Mouse (Mus musculus) heart, postnatal 0 days (tissue): ENCODE measurements around the gene Zfp831. TPM values are rescaled to one million over a fixed set of nuclear protein-coding genes. Genes with fewer than 3 reads are reported as not detected.
A peak's percentile ranks its signal among the peaks of the same experiment; 100 is the strongest.

Source experiments
- ATAC-seq: fragments of 200-750 bp; cut with Nextera tagmentation; 2 replicates; pipeline ENCODE4 v1.8.0; 2017; ENCODE audit warnings: low read depth, moderate number of reproducible peaks, moderate library complexity; ENCODE audit not compliant: insufficient read depth
- DNase-seq: peaks from one replicate; pipeline ENCODE4 v3.0.0-alpha.2; 2016; ENCODE audit warnings: low spot score
- H3K27ac ChIP-seq: fragments of 300-500 bp; sonication (generic); 2 replicates; pipeline ENCODE4 v1.5.1; 2014; ENCODE audit warnings: low read depth, mild to moderate bottlenecking
- H3K27me3 ChIP-seq: fragments of 300-500 bp; sonication (generic); 2 replicates; pipeline ENCODE4 v1.6.1; 2014; ENCODE audit warnings: low read length, mixed read lengths; ENCODE audit not compliant: control insufficient read depth, insufficient read depth
- H3K36me3 ChIP-seq: fragments of 300-500 bp; sonication (generic); replicated peaks from 2 replicates; pipeline ENCODE4 v1.6.1; 2014; ENCODE audit warnings: low read length, mixed read lengths; ENCODE audit not compliant: control insufficient read depth, insufficient read depth
- H3K4me1 ChIP-seq: fragments of 300-500 bp; sonication (generic); 2 replicates; pipeline ENCODE4 v1.6.1; 2014; ENCODE audit warnings: antibody characterized with exemption; ENCODE audit not compliant: control insufficient read depth, insufficient read depth
- H3K4me2 ChIP-seq: fragments of 300-500 bp; sonication (generic); 2 replicates; pipeline ENCODE4 v1.6.1; 2014; ENCODE audit warnings: low read depth, mild to moderate bottlenecking, low read length, moderate library complexity
- H3K4me3 ChIP-seq: fragments of 300-500 bp; sonication (generic); 2 replicates; pipeline ENCODE4 v1.5.1; 2014; ENCODE audit warnings: low read depth, low read length
- H3K9ac ChIP-seq: fragments of 300-500 bp; sonication (generic); replicated peaks from 2 replicates; pipeline ENCODE4 v1.6.1; 2014; ENCODE audit warnings: low read depth, low read length, mixed read lengths
- H3K9me3 ChIP-seq: fragments of 300-500 bp; sonication (generic); replicated peaks from 2 replicates; pipeline ENCODE4 v1.6.1; 2016; ENCODE audit warnings: low read length; ENCODE audit not compliant: control insufficient read depth
- CTCF ChIP-seq: IDR thresholded peaks from 2 replicates; pipeline ENCODE4 v1.5.1; 2016; ENCODE audit warnings: antibody characterized with exemption, control low read depth, low read depth
- EP300 ChIP-seq: IDR thresholded peaks from 2 replicates; pipeline ENCODE4 v1.6.1; 2016; ENCODE audit warnings: antibody characterized with exemption, low read depth
- WGBS: fragments of 180-500 bp; shearing (Covaris S2); extraction: QIAGEN DNeasy Blood & Tissue Kit; methylation state at CpG from one replicate; pipeline ENCODE4 v1.1.7; 2014; 5-methylcytosine and 5-hydroxymethylcytosine counted together
- polyA plus RNA-seq: library from polyadenylated mRNA; unstranded; fragments of >200 nt; fragmentation: Nextera tagmentation; extraction: Ambion mirVana; gene quantifications from 2 replicates; pipeline ENCODE4 v1.2.1, GENCODE M21; 2015
- total RNA-seq: library from RNA; depleted of rRNA; stranded (reverse); fragments of >200 nt; gene quantifications from 2 replicates; pipeline ENCODE4 v1.2.3, GENCODE M21; 2014; ENCODE audit warnings: low replicate concordance

Gene Zfp831
- total and polyA plus RNA-seq, 2 experiments from 2014 or later, result 0.01 TPM; not detected in 1

DNA sequence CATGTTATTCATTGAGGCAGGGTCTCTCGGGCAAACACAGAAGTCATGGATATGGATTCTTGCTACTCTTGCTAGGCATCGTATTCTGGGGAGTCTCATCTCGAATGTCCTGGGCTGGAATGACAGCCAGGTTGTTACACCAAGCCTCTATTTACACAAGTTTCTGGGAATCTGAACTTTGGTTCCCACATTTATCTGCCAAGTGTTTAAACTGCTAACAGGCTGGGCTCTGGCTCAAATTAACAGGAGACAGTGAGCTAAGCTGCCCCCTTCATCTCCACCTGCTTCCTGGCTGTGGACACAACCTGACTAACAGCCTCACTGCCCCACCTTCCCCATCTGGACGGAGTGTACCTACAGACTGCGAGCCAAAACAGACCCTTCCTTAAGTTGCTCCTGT lies 88.6 kb downstream of the Zfp831 start:
- Histone ChIP-seq H3K27ac (no peak overlapping the region), H3K36me3 (no peaks in the 10 kb centered on the region), H3K27me3 (no peaks in the 10 kb centered on the region), H3K9ac (no peak overlapping the region), H3K9me3 (no peaks in the 10 kb centered on the region), H3K4me3 (no peak overlapping the region), H3K4me1 (no peaks in the 10 kb centered on the region), H3K4me2 (no peak overlapping the region)
- no peak for DNase-seq
- 65% methylated on average over 5 of the region's 5 CpGs for WGBS
- ATAC-seq, result no peak
- TF ChIP-seq EP300, result no peak
- TF ChIP-seq CTCF, result no peak

DNA sequence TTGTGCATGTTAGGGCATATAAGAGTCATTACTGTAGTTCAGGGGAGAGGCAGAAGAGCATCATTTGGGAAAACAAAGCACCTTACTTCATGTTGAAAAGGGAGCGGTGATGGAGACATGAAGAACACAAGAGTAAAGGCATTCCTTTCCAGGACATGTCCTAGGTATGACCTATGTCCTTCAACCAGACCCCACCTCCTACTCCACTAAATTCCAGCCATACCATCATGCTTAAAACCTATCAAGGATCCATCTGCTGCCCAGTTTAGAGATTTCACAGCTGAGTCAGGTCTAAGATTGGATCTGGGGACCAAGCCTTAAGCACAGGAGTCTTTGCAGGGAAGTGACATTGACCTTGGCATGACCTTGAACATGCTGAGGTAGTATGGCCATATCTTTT lies 91.9 kb downstream of the Zfp831 start:
- H3K4me1 ChIP-seq, result no peaks in the 10 kb centered on the region
- no peak for DNase-seq
- H3K9ac ChIP-seq, result no peak overlapping the region
- H3K36me3 ChIP-seq, result no peaks in the 10 kb centered on the region
- H3K4me3 ChIP-seq, result no peak overlapping the region
- H3K4me2 ChIP-seq, result no peak overlapping the region
- no peak overlapping the region for H3K27ac ChIP-seq
- no peaks in the 10 kb centered on the region for H3K27me3 ChIP-seq
- TF ChIP-seq EP300, result no peak
- no peak for TF ChIP-seq CTCF
- no peak for ATAC-seq
- 100% methylated on average over 1 of the region's 1 CpGs for WGBS
- no peaks in the 10 kb centered on the region for H3K9me3 ChIP-seq

DNA sequence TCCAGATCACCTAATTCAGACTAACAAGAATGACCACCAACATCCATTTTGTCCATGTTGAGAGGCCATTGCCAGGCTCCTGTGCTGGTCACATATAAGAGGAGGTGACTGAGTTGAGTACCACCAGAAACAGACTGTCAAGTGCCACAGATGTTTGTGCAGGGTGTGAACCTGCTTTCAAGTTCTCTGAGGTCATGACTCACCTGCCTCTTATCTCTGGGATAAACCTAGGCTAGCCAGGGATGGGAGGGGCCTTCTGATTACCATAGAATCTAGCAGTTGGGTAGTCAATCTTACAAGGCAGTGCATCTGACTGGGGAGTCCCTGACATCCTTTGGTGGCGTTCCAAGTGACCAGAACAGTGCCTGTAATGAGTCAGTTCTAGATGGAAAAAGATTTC lies 103.8 kb downstream of the Zfp831 start:
- H3K9ac ChIP-seq, result no peak overlapping the region
- ATAC-seq, result no peak
- H3K4me1 ChIP-seq, result no peaks in the 10 kb centered on the region
- H3K4me3 ChIP-seq, result no peak overlapping the region
- WGBS, result 76% methylated on average over 1 of the region's 1 CpGs
- no peaks in the 10 kb centered on the region for H3K9me3 ChIP-seq
- no peak overlapping the region for H3K4me2 ChIP-seq
- no peak overlapping the region for H3K27ac ChIP-seq
- TF ChIP-seq CTCF (no peak), EP300 (no peak)
- H3K36me3 ChIP-seq, result no peaks in the 10 kb centered on the region
- DNase-seq, result no peak
- no peaks in the 10 kb centered on the region for H3K27me3 ChIP-seq

DNA sequence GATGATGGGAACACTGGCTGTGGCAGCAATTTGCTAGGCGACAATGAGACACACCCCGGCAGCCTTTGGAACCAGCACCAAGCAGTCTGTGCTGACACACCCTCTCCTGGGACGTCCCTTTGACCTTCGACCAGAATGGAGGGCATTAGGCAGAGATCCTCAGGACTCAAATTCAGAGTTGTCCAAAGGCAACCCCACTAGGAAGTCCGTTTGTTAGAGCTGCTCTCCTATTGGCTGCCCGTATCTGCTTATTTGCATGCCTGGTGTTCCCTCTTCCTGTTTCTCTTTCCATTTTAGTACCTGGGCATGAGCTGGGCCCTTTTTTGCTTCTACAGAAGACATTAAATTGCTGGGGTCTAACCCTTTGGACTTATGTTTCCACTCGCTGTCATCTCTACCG lies 105.0 kb downstream of the Zfp831 start:
- ATAC-seq (no peak), DNase-seq (no peak)
- WGBS, result 62% methylated on average over 8 of the region's 8 CpGs
- Histone ChIP-seq H3K4me1 (no peaks in the 10 kb centered on the region), H3K9me3 (no peaks in the 10 kb centered on the region), H3K4me3 (no peak overlapping the region), H3K27ac (no peak overlapping the region), H3K36me3 (no peaks in the 10 kb centered on the region), H3K9ac (no peak overlapping the region), H3K4me2 (peak overlapping the region; percentile 34), H3K27me3 (no peaks in the 10 kb centered on the region)
- no peak for TF ChIP-seq EP300
- TF ChIP-seq CTCF, result no peak

DNA sequence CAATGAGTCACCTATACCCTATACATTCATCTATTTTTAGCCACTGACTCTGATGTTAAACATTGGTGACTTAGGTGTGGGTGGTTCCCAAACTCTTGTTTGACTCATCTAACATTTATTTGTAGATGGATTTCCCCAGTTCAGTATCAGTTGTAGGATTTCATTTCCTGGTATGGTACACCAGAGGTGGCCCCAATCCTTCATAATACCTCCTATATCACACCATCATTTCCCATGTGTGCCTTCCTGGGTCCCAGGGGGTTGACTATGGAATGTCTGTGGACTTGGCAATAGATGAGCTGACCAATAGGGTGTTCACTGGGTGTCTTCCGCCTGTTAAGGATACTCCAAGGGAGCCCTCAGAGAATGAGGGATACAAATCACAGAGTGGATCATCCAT lies 109.9 kb downstream of the Zfp831 start:
- H3K4me1 ChIP-seq, result no peaks in the 10 kb centered on the region
- no peak overlapping the region for H3K4me3 ChIP-seq
- ATAC-seq, result no peak
- no peak overlapping the region for H3K4me2 ChIP-seq
- DNase-seq, result no peak
- H3K9ac ChIP-seq, result no peak overlapping the region
- H3K36me3 ChIP-seq, result no peaks in the 10 kb centered on the region
- WGBS, result 65% methylated on average over 1 of the region's 1 CpGs
- H3K27me3 ChIP-seq, result no peaks in the 10 kb centered on the region
- no peak overlapping the region for H3K27ac ChIP-seq
- TF ChIP-seq EP300 (no peak), CTCF (no peak)
- no peaks in the 10 kb centered on the region for H3K9me3 ChIP-seq

DNA sequence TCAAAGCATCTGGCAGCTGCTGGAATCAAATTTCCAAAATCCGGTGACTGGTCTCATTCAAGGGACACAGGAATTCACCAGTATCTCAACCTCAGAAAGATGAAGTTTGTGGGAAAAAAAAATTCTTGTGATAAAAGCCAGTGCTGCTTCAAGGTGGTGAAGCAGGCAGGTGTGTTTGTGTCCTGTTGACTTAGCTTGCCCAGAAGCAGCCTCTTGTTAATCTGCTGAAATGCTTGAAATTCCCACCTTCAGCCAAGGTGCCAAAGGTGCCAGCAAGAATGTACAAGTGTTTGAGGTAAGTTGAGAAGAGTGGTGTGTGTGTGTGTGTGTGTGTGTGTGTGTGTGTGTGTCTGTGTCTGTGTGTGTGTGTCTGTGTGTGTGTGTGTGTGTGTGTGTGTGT lies 110.9 kb downstream of the Zfp831 start:
- DNase-seq, result no peak
- TF ChIP-seq CTCF (no peak), EP300 (no peak)
- Histone ChIP-seq H3K36me3 (no peaks in the 10 kb centered on the region), H3K4me1 (no peaks in the 10 kb centered on the region), H3K9ac (no peak overlapping the region), H3K4me3 (no peak overlapping the region), H3K27me3 (no peaks in the 10 kb centered on the region), H3K9me3 (no peaks in the 10 kb centered on the region), H3K27ac (no peak overlapping the region), H3K4me2 (no peak overlapping the region)
- WGBS, result 68% methylated on average over 1 of the region's 1 CpGs
- ATAC-seq, result no peak
